Mouse (Mus musculus) heart, adult 8-10 months (tissue): ENCODE data around the gene Tulp2. TPM values are rescaled to one million over a fixed set of nuclear protein-coding genes. Genes with fewer than 3 reads are reported as not detected.
"Not testable (repeated sequence)": the region's sequence is repeated elsewhere in the genome, so short reads cannot be mapped to it uniquely, and the experiment has no call there.

ENCODE experiments used
- DNase-seq: peaks from one replicate; pipeline ENCODE4 v3.0.0; 2022; ENCODE audit warnings: low spot score
- total RNA-seq, 4 experiments: library from RNA; stranded (reverse); gene quantifications; 2 replicates each; pipeline ENCODE4 v1.2.4; 2022

The Tulp2 gene
- total RNA-seq, 4 experiments from 2014 or later = not detected

GRCm38 (mm10) chr7:45486761-45487415 is 5.2 kb downstream of the Tulp2 start, which contains the start of gene Gm45808:
Gene Gm45808 (minus strand): TSS chr7:45486811.
- DNase-seq = no peak

- no peak for DNase-seq
These were observed 6.2 kb downstream of the Tulp2 start for GRCm38 (mm10) chr7:45487861-45488292.

DNA sequence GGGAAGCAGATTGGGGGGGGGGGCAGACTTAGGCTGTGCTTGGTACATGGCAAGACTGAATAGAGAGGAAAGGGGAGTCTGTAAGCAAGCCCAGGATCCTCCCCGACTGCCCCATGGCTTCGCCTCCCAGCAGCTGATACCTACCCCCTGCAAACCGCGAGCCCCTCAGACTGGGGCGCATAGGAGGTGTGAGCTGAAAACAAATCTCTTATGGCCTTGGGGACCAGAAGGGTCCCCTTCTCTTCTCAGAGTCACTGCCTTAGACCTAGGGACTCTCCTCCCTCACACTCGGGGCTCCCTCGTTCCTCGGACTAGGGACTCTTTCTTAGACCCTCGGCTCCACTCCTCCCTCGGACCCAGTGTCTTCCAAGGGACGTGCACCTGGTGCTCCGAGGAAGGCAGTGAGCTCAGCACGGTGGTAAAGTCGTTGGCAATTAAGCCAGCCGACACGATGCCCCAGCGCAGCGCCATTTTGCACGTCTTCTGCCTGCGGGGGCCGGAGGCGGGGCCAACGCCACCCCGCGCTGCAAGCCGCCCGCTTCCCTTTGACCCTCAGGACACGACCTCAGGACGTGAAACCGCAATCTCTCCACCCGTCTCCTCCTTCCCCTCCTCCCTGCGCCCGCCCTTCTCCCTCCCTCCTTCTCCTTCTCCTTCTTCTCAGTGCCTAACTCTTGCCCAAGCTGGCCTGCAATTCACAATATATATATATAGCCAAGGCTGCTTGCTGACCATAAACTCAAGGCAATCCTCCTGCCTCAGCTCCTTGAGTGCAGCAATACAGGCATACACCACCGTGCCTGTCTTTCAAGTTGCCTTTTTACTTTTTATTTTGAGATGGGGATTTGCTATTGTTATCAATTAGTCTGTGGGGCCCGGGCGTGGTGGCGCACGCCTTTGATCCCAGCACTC is 6.9 kb downstream of the Tulp2 start, which contains the start of gene Dhdh:
TSS of gene Dhdh (minus strand) at position 513 of the 912 bp plus-strand sequence.
- peak; percentile 63 for DNase-seq

DNA sequence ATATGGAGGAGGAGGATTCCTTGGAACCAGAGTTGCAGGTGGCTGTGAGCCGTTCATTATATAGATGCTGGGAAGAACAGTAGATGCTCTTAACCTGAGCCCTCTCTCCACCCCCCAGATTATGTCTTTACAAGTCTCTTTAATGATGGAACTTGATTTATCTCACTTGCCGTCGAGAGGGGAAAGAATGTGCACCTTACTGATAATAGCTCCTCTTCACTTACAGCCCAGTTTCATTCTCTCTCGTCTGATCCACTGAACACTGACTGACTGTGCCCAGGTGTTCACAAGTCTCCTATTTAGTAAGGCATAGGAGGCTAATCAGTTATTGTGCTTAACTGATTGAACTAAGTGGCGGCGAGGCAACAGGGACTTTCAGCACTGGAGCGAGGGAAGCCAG is 7.9 kb downstream of the Tulp2 start:
- DNase-seq = no peak

DNA sequence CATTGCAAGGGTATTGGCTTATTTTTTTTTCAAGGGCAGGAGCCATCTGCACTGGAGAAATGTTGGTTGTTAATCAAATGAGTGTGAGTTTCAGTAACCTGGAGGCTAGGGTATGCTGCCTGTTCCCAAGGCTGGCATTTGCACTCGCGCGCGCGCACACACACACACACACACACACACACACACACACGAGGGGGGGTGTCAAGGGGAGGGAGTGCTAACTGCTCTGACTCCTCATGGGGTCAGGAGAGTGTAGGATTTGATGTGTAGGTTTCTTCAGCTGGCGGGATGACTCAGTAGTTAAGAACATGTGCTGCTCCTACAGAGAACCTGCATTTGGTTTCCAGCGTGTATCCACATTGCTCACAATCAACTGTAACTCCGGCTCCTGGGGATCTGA is 9.1 kb downstream of the Tulp2 start:
- no peak for DNase-seq

GRCm38 (mm10) chr7:45491264-45491663 is 9.6 kb downstream of the Tulp2 start:
- DNase-seq = no peak

DNA sequence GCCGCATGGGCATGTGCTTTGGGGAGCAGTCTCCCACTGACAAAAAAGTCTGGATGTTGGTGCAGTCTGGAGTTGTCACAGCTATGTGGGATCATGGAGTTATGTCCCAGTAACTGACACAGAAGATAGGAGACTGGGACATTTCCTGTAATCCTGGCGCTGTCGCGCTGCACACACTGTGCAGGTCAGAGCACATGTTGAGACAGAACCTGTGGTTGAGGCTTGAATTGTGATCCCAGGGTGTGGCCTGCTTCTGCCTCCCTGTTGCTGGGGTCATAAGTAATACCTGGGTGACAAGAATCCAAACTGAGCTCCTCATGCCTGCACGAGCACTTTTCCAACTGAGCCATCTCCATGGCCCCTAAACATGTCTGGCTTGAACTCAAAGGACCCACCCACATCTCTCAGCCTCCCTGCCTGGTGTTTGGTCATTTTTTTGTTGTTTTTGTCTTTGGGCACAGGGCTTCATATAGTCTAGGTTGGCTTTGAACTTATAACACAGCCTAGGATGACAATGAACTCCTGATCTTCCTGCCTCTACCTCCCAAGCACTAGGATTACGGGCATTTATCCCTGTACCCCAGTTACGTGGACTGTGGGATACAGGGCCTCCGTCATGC is 10.7 kb downstream of the Tulp2 start:
- no peak for DNase-seq

- peak; percentile 50 for DNase-seq
These were observed 11.3 kb downstream of the Tulp2 start for GRCm38 (mm10) chr7:45492951-45493350.

DNA sequence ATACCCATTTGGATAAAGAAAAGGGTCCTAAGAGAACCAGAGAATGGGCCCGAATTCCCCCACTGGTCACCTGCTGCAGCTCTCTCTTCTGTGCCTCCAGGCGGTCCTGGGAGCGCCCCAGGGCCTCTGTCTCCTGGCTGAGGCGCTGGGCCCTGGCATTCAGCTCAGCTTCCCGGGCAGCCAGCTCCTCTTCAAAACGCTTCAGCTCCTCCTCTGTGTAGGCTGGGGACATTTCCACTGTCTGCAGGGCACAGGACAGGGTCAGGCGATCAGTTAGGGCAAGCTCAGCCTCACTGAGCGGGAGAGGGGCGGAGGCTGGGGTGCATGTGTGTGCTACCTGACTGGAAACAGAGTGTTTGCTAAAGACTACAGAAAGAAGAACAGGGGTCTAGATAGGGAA is 12.9 kb downstream of the Tulp2 start:
- DNase-seq = no peak

DNA sequence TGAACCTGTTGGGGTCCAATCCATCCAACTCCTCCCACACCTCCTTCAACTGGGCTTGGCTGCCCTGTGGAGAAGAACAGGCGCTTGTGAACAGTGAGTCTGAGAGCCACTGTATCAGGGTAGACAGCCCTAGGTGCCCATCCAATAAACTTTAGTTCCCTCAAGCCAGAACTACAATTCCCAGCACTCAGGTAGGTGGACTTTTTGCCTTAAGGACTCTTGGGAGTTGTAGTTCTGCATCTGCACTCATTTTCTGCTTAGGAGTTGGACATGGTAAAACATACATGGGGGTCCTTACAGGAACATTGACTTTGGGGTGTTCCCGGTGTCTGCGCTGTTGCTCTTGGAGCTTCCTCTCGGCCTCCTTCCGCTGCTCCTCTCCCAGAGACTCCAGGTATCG is 16.8 kb downstream of the Tulp2 start:
- no peak for DNase-seq

DNA sequence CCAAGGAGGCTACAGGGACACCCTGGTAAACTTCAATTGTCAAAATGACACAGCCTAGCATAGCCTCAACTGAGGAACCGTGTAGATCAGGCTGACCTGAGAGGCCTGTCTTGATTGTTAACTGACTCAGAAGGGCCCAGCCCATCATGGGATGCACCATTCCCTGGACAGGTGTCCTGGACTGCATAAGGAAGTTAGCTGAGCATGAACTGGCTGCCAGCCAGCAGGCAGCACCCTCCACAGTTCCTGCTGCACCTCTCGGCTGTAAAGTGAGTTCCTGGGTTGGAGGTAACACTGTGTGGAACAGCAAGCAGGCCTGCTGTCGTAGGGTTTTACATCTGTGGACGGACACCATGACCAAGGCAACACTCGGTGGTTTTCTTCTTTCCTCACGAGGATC is 25.9 kb downstream of the Tulp2 start:
- DNase-seq = no peak

DNA sequence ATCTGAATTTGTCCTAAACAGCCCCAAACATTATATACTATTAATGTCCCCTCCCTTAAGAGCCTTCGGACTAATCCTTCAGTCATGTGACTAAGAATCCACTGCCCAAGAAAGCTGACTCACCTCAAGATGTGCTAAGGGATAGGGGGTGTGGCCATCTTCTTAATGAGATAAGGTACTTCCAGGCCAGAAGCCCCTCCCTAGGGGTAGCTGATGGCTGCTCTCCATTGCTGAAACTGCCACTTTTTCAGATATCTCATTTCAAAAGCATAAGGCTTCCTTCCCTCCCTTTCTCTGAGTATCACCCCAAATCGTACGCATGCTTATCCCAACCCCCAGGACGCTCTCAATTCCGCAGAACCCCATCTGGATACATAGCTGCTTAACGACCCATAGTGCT is 26.9 kb downstream of the Tulp2 start:
- DNase-seq = no peak

DNA sequence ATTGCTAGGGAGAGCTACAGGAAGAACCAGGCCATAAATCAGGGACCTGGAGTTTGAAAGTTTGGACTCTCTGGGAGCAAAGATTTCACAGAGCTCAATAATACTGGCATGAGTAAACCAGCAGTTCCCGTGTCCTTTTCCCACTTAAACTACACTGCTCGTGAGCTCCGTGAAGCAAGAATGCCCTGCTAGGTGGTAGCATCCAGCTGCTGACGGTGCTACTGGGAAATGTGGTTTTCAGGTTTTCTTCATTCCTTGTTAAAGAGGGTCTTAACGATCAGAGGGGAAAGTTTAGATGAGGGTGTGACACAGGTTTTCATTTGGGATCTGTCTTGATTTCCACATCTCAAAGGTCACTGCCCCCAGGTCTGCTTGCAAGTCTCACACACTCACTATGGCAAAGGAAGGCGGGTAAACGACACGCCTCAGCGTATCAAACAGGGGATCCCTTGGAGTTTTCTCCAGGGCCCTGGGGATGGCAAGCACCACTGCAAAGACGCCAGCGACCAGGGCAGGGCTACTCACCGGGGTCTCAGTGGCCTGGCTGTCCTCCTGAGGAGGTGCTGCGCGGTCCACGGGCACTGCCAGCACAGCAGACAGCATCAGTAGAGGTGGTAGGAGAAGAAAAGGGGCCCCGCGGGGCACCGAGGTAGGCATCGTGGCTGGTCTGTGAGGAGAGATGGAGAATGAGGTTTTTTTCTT is 27.7 kb downstream of the Tulp2 start:
- no peak for DNase-seq

- peak; percentile 96 for DNase-seq
These were observed 28.5 kb downstream of the Tulp2 start, which contains the start of gene Nucb1 for GRCm38 (mm10) chr7:45509912-45510787. Gene Nucb1 (minus strand): TSS chr7:45510406.

GRCm38 (mm10) chr7:45514411-45514810 is 32.7 kb downstream of the Tulp2 start:
- no peak for DNase-seq

DNA sequence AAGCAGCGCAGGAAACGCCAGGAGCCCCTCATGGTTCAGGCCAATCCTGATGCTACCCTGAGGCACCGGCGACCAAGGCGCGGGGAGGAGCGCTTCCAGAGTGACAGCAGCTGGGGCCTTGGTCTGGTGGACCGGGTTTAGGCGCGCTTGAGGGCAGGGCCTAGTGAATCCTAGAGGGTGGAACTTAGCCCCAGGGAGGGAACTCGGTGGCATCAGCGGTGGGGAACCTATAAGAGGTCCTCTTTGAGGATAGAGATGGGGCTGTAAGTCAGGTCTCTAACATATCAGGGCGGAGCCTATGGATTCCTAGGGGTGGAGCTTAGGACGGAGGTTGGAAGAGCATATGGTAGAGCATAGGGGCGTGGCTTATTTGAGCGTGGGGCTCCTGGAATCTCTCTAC is 33.8 kb downstream of the Tulp2 start:
- no peak for DNase-seq

- DNase-seq = not testable (repeated sequence)
These were observed 35.2 kb downstream of the Tulp2 start for GRCm38 (mm10) chr7:45516846-45517245.

- DNase-seq = no peak
These were observed 36.9 kb downstream of the Tulp2 start for GRCm38 (mm10) chr7:45518618-45519017.

- DNase-seq = no peak
These were observed 37.9 kb downstream of the Tulp2 start for GRCm38 (mm10) chr7:45519345-45520120.

GRCm38 (mm10) chr7:45520605-45521004 is 38.9 kb downstream of the Tulp2 start:
- no peak for DNase-seq
